Mouse (Mus musculus) retina, postnatal 1 day (tissue): ENCODE results near the gene Cflar.
"Not testable (repeated sequence)": the region's sequence is repeated elsewhere in the genome, so short reads cannot be mapped to it uniquely, and the experiment has no call there.

Experiments used
- DNase-seq: peaks from one replicate; pipeline ENCODE4 v3.0.0-alpha.2; 2012

The Cflar gene

DNA sequence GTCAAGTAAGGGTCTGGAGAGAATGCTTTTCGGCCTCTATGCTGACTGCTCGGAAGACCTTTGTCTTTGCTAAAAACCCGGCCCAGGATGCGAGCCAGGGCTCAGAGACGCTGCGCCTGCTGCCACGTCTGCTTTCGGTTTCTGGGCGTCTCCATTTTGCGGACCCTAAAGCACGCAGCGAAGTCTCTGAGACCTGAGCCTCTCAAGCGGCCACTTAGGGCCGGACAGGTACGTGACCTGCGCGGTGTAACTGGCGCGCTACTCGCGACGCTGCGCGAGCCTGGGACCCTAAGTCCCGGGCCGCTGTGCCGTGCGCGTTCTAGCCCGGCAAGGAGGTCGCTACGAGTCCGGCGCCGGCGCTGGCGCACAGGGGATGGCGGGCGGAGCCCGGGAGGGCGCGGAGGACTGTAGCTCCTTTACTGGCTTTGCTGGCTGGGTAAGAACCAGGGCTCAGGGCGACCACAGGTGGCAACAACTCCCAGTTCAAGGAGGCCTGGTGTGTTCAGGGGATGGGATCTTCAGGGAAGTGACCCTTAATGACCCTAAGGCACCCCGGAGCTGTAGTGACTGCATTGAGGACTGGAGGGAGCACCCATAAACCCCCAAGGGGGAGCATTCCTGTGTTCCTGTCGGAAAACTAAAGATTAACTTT is at the start of gene Cflar:
Gene Cflar (plus strand): TSS at position 144 of the 652 bp plus-strand sequence.
- peak; percentile 77 for DNase-seq

DNA sequence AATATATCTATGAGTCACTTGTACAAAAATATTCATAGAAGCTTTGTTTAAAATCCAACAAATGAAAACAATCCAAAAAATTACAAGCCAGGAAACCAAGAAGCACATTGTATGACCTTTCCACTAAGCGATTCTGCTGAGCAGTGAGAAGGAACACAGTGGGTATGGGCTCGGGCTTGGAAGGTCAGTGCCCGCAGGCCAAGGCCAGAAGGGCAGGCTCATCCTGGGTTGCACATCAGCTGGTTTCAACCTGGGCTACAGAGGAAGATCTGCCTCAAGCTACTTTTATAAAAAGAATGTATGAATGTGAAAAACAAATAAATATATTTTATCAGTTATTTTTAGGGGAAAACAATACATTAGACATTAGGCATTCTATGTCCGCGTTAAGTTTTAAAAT is 48.6 kb upstream of the Cflar start:
- not testable (repeated sequence) for DNase-seq

GRCm38 (mm10) chr1:58663365-58663764 is 47.9 kb upstream of the Cflar start:
- DNase-seq, result not testable (repeated sequence)

DNA sequence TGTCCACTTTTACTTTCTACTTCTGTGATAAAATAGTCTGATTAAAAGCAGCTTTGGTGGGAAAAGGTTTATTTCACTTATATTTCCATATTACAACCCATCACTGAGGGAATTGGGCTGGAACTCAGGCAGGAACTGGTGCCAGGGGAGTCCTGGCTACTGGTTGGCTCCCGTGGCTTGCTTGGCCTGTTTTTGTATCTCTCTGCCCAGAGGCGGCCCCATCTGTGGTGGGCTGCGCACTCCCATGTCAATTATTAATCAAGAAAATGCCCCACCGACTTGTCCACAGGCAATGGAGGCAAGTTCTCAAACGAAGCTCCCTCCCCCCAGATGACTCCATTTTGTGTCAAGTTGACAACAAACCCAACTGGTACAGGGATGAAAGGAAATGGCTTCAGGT is 43.1 kb upstream of the Cflar start:
- no peak for DNase-seq

DNA sequence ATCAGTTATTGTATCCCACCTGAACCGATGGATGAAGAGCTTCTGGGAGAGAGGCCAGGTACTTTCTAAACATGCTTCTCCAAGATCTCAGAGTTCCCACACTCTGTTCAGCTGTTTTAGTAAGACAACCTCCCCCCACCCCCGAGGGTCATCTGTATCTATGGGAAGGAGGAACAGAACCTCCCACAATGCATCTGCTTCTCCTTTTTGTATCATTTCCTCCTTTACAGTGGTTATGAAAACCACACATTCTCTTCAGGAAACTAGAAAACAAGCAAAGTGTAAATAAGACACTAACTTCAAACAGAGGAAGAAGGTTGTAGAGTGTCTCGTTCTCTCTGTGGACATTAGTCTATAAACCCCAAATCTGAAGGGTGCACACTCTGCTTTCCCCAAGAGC is 41.7 kb upstream of the Cflar start:
- not testable (repeated sequence) for DNase-seq

- DNase-seq, result no peak
Measured at GRCm38 (mm10) chr1:58672116-58672515, 39.2 kb upstream of the Cflar start.

- DNase-seq, result no peak
Measured at GRCm38 (mm10) chr1:58675011-58675410, 36.3 kb upstream of the Cflar start.

GRCm38 (mm10) chr1:58677575-58677974 is 33.7 kb upstream of the Cflar start:
- peak; percentile 62 for DNase-seq

- DNase-seq, result not testable (repeated sequence)
Measured at GRCm38 (mm10) chr1:58678412-58678811, 32.9 kb upstream of the Cflar start.

- no peak for DNase-seq
Measured at GRCm38 (mm10) chr1:58689426-58689825, 21.9 kb upstream of the Cflar start.

- no peak for DNase-seq
Measured at GRCm38 (mm10) chr1:58690006-58690744, 21.1 kb upstream of the Cflar start.

- not testable (repeated sequence) for DNase-seq
Measured at GRCm38 (mm10) chr1:58690834-58691488, 20.3 kb upstream of the Cflar start.

DNA sequence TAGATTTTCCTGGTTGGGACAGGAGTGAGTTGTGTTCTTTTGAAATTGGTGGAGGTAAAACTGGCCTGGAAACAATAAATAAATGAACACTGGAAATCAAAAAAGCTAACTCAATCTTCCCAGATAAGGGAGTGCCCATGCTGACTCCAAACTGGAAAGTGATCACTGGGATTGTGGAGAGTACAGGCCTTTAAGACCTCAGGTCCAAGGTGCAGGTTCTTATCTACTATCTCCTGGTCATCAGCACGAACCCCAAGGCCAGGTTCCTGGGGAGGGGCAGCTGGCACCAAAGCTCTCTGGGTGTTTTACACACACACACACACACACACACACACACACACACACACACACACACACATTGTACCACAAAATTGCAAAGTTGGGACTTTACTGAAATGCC is 19.6 kb upstream of the Cflar start:
- not testable (repeated sequence) for DNase-seq

GRCm38 (mm10) chr1:58693696-58694095 is 17.6 kb upstream of the Cflar start:
- no peak for DNase-seq

- not testable (repeated sequence) for DNase-seq
Measured at GRCm38 (mm10) chr1:58695810-58696209, 15.5 kb upstream of the Cflar start, which contains the start of gene Als2cr12. TSS of gene Als2cr12 (minus strand) at chr1:58695989.

- peak; percentile 37 for DNase-seq
Measured at GRCm38 (mm10) chr1:58697607-58698006, 13.7 kb upstream of the Cflar start.

DNA sequence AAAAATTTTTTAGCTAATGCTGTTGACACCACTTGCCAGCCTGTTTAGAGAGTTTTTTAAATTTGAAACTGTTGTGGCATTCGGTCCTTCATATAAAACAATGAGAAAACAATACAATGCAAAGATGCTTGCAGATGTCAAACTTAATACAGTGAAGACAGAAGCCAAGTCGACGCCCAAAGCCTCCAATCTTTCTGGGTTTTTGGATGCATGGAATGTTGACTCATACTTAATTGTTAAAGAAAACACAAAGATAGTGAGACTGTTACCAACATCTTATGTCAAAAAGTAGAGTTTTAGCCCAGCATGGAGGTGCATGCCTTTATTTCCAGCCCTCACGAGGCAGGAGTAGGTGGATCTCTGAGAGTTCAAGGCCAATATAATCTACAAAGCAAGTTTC is 12.5 kb upstream of the Cflar start:
- DNase-seq, result no peak

DNA sequence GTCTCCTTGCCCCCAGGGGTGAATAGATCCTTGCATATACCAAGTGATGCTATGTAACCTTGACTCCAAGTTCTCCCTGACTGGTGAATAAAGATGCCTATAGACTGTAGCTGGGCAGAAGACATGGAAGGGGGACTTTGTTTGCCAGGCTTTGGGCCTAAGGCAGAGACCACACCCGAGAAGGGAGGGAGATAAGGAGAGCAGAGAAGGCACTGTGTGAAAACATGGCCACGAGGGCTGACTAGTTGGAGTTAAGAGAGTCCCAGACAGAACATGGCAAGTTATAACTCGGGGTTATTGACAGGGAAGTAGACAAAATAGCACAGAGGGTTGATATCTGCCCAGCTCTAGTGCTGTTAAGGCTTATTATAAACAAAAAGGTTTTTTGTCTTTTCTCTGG is 11.3 kb upstream of the Cflar start:
- no peak for DNase-seq

DNA sequence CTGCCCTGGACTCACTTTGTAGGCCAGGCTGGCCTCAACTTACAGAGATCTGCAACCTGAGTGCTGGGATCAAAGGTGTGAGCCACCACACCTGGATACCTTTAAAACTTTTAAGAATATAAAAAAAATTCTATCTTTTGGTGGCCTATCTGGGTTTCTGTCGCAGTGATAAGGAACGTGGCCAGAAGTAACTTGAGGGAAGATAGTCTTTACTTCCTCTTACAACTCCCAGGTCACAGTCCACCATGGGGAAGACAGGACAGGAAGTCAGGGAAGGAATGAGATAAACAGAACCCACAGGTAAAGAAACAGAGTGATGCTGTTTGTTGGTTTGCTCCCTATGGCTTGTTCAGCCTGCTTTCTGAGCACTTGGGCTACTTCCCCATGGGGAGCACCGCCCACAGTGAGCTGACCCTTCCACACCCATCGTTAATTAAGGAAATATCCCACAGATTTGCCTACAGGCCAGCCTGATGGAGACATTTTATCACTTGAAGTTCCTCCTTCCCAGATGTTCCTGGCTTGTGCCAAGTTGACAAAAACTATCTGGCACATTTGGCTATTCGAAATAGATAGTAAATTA is 10.6 kb upstream of the Cflar start:
- not testable (repeated sequence) for DNase-seq

GRCm38 (mm10) chr1:58710043-58710442 is 1.3 kb upstream of the Cflar start:
- not testable (repeated sequence) for DNase-seq

DNA sequence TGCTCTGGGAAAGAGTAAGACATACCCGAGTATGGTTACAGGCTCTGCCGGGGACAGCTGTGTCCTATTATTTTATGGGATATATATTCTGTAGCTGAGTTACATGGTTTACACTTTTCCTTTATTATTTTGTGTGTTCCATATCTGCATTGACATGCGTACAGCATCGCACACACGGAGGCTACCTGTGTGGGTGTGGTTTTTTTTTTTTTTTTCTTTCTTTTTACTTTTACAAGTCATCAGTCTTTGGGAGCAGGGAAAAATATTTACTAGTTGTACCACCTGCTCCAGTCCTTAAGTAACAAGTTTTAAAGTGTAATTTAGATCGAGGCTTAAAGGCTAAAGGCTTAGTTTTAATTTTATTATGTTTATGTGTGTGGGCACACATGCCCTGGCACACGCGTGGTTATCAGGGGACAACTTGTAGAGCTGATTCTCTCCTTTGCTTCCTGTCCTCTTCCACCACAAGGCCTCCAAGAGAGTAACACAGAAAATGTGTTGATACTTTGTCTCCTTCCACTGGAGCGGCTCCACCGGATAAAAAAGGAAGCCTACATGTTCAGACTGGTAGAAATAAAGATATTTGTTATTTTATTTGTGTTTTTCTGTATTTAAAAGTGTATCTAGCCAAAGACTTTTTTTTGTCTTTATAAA is 470 bp upstream of the Cflar start:
- DNase-seq, result no peak
